Mouse (Mus musculus) hindbrain, embryonic 13.5 days (tissue): ENCODE results near the gene Ccdc151. TPM values are rescaled to one million over a fixed set of nuclear protein-coding genes. Genes with fewer than 3 reads are reported as not detected.
A peak's percentile ranks its signal among the peaks of the same experiment; 100 is the strongest.

ENCODE experiments used
- ATAC-seq: fragments of 200-750 bp; cut with Nextera tagmentation; 2 replicates; pipeline ENCODE4 v1.8.0; 2017; ENCODE audit warnings: moderate TSS enrichment; ENCODE audit not compliant: low FRiP score
- H3K27ac ChIP-seq: fragments of 300-500 bp; sonication (generic); 2 replicates; pipeline ENCODE4 v1.5.1; 2015; ENCODE audit warnings: inconsistent platforms, mild to moderate bottlenecking, moderate library complexity
- H3K27me3 ChIP-seq: fragments of 300-500 bp; sonication (generic); 2 replicates; pipeline ENCODE4 v1.6.1; 2015; ENCODE audit warnings: mild to moderate bottlenecking, inconsistent platforms
- H3K36me3 ChIP-seq: fragments of 300-500 bp; sonication (generic); 2 replicates; pipeline ENCODE4 v1.6.1; 2015; ENCODE audit warnings: mild to moderate bottlenecking, inconsistent platforms
- H3K4me1 ChIP-seq: fragments of 300-500 bp; sonication (generic); replicated peaks from 2 replicates; pipeline ENCODE4 v1.6.1; 2015; ENCODE audit warnings: inconsistent platforms
- H3K4me2 ChIP-seq: fragments of 300-500 bp; sonication (generic); 2 replicates; pipeline ENCODE4 v1.6.1; 2015; ENCODE audit warnings: inconsistent platforms, mild to moderate bottlenecking, moderate library complexity
- H3K4me3 ChIP-seq: fragments of 300-500 bp; sonication (generic); 2 replicates; pipeline ENCODE4 v1.5.1; 2015; ENCODE audit warnings: mild to moderate bottlenecking, inconsistent platforms
- H3K9ac ChIP-seq: fragments of 300-500 bp; sonication (generic); 2 replicates; pipeline ENCODE4 v1.6.1; 2015; ENCODE audit warnings: mild to moderate bottlenecking, inconsistent platforms
- H3K9me3 ChIP-seq: fragments of 300-500 bp; sonication (generic); 2 replicates; pipeline ENCODE4 v1.6.1; 2016; ENCODE audit warnings: inconsistent platforms
- WGBS: fragments of 180-500 bp; shearing (Covaris S2); methylation state at CpG from one replicate; pipeline ENCODE4 v1.1.7; 2015; 5-methylcytosine and 5-hydroxymethylcytosine counted together
- polyA plus RNA-seq: library from polyadenylated mRNA; unstranded; fragments of >200 nt; fragmentation: Nextera tagmentation; extraction: Ambion mirVana; gene quantifications from 2 replicates; pipeline ENCODE4 v1.2.1, GENCODE M21; 2015

Gene Ccdc151
- polyA plus RNA-seq, 1 experiment from 2014 or later, result 4.4 TPM

GRCm38 (mm10) chr9:22028467-22028866 is 26.0 kb upstream of the Ccdc151 start:
- Histone ChIP-seq H3K4me1 (peaks cover 19% of the 10 kb centered on the region), H3K4me3 (no peak overlapping the region), H3K36me3 (peaks cover 92% of the 10 kb centered on the region), H3K9me3 (no peaks in the 10 kb centered on the region), H3K27me3 (no peaks in the 10 kb centered on the region), H3K27ac (peak overlapping the region; percentile 52; the same call in 1 of the 2 replicates), H3K4me2 (no peak overlapping the region), H3K9ac (no peak overlapping the region)
- ATAC-seq, result peak; percentile 40; the same call in 1 of the 2 replicates
- 18% methylated on average over 7 of the region's 7 CpGs for WGBS

GRCm38 (mm10) chr9:22024592-22024991 is 22.2 kb upstream of the Ccdc151 start:
- Histone ChIP-seq H3K9me3 (no peaks in the 10 kb centered on the region), H3K27ac (no peak overlapping the region), H3K4me3 (no peak overlapping the region), H3K4me1 (peaks cover 19% of the 10 kb centered on the region), H3K36me3 (peaks cover 73% of the 10 kb centered on the region), H3K4me2 (no peak overlapping the region), H3K9ac (no peak overlapping the region), H3K27me3 (no peaks in the 10 kb centered on the region)
- 43% methylated on average over 8 of the region's 8 CpGs for WGBS
- no peak for ATAC-seq

- H3K27ac ChIP-seq, result no peak overlapping the region
- no peaks in the 10 kb centered on the region for H3K9me3 ChIP-seq
- H3K4me3 ChIP-seq, result no peak overlapping the region
- H3K27me3 ChIP-seq, result no peaks in the 10 kb centered on the region
- WGBS, result 75% methylated on average over 7 of the region's 7 CpGs
- 0 out of 2 replicates have a peak, but pooled peaks cover 5% of the 10 kb centered on the region for H3K4me1 ChIP-seq
- H3K9ac ChIP-seq, result no peak overlapping the region
- no peak for ATAC-seq
- no peak overlapping the region for H3K4me2 ChIP-seq
- peaks cover 65% of the 10 kb centered on the region for H3K36me3 ChIP-seq
Observed at GRCm38 (mm10) chr9:22017208-22017825, 14.9 kb upstream of the Ccdc151 start.

- 68% methylated on average over 10 of the region's 10 CpGs for WGBS
- Histone ChIP-seq H3K9ac (no peak overlapping the region), H3K4me2 (no peak overlapping the region), H3K9me3 (no peaks in the 10 kb centered on the region), H3K4me1 (0 out of 2 replicates have a peak, but pooled peaks cover 6% of the 10 kb centered on the region), H3K27me3 (no peaks in the 10 kb centered on the region), H3K36me3 (peaks cover 73% of the 10 kb centered on the region), H3K27ac (no peak overlapping the region), H3K4me3 (no peak overlapping the region)
- no peak for ATAC-seq
Observed at GRCm38 (mm10) chr9:22016245-22016644, 13.8 kb upstream of the Ccdc151 start.

- no peak overlapping the region for H3K9ac ChIP-seq
- no peak overlapping the region for H3K4me2 ChIP-seq
- H3K9me3 ChIP-seq, result no peaks in the 10 kb centered on the region
- H3K4me3 ChIP-seq, result no peak overlapping the region
- peaks cover 89% of the 10 kb centered on the region for H3K36me3 ChIP-seq
- H3K27ac ChIP-seq, result peak overlapping the region; percentile 23; the same call in 1 of the 2 replicates
- ATAC-seq, result peak; percentile 27; the same call in 1 of the 2 replicates
- 92% methylated on average over 13 of the region's 13 CpGs for WGBS
- no peaks in the 10 kb centered on the region for H3K27me3 ChIP-seq
- H3K4me1 ChIP-seq, result peaks cover 21% of the 10 kb centered on the region; the same call in 1 of the 2 replicates
Observed at GRCm38 (mm10) chr9:22012731-22013130, 10.3 kb upstream of the Ccdc151 start.

- WGBS, result 83% methylated on average over 5 of the region's 5 CpGs
- Histone ChIP-seq H3K4me2 (no peak overlapping the region), H3K9me3 (no peaks in the 10 kb centered on the region), H3K36me3 (peaks cover 92% of the 10 kb centered on the region), H3K27ac (peak overlapping the region; percentile 35; the same call in 1 of the 2 replicates), H3K4me3 (no peak overlapping the region), H3K4me1 (peaks cover 25% of the 10 kb centered on the region), H3K9ac (no peak overlapping the region), H3K27me3 (no peaks in the 10 kb centered on the region)
- 0 out of 2 replicates have a peak, but pooled peaks have one; percentile 3 for ATAC-seq
Observed at GRCm38 (mm10) chr9:22011055-22011454, 8.6 kb upstream of the Ccdc151 start.

DNA sequence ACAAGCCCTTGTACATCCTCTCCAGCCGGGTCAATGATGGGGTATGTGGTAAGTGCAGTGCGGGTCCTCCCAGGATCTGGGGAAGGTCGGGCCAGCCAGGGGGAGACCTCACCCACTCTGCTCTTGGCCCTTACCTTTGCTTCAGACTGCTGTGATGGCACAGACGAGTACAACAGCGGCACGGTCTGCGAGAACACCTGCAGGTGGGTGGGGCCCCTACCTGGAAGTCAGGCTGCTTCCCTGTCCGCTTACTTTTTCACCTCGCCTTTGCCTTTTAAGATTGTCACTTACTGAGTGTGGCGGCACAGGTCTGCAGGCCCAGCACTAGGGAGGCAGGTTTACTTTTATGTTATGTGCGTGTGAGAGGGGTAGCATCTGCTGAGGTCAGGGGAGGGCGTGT is 2.1 kb upstream of the Ccdc151 start:
- Histone ChIP-seq H3K4me3 (peak overlapping the region; percentile 68), H3K4me1 (peaks cover 48% of the 10 kb centered on the region), H3K9ac (peak overlapping the region; percentile 84), H3K36me3 (peaks cover 57% of the 10 kb centered on the region), H3K4me2 (peak overlapping the region; percentile 93), H3K9me3 (no peaks in the 10 kb centered on the region), H3K27me3 (no peaks in the 10 kb centered on the region), H3K27ac (no peak overlapping the region)
- no peak for ATAC-seq
- WGBS, result 93% methylated on average over 12 of the region's 12 CpGs

- H3K36me3 ChIP-seq, result peaks cover 43% of the 10 kb centered on the region
- H3K4me2 ChIP-seq, result peak overlapping the region; percentile 93
- peak overlapping the region; percentile 84 for H3K9ac ChIP-seq
- WGBS, result 0% methylated on average over 18 of the region's 18 CpGs
- H3K4me1 ChIP-seq, result peaks cover 46% of the 10 kb centered on the region
- no peaks in the 10 kb centered on the region for H3K27me3 ChIP-seq
- H3K4me3 ChIP-seq, result peak overlapping the region; percentile 68
- peak; percentile 23 for ATAC-seq
- peak overlapping the region; percentile 89 for H3K27ac ChIP-seq
- no peaks in the 10 kb centered on the region for H3K9me3 ChIP-seq
Observed at GRCm38 (mm10) chr9:22003163-22003554, 725 bp upstream of the Ccdc151 start.

DNA sequence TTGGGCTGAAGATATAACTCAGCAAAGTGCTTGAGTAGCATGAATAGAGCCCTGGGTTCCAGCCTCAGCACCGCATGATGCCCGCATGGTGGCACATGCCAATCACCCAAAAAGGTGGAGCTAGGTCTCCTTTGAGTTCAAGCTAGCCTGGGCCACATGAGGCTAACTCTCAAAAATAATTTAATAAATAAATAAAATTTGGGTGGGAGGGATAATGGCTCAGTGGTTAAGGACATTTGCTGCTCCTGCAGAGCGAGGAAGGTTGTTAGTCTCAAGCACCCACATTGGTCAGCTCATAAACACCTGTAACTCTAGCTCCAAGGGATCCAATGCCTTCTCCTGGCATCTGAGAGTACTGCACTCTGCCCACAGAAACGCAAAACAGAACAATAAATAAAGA is 801 bp downstream of the Ccdc151 start:
- 86% methylated on average over 4 of the region's 4 CpGs for WGBS
- no peak overlapping the region for H3K27ac ChIP-seq
- no peak for ATAC-seq

DNA sequence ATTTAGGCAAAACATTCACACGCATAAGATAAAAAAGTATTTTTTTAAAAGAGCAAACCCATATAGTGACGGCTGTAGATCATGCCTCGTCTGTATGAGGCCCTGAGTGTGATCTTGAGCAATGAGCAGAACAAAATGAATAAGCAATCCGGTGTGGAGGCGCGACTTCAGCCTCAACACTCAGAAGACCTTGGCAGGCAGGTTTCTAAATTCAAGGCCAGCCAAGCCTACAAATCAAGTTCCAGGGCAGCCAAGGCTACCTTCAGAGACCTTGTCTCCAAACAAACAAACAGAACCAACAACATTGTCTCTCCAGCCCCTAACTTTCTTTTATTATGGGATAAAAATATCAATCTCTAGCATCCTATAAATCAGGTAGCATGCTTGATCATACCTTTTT is 2.1 kb downstream of the Ccdc151 start:
- no peak for ATAC-seq

More for the DNA sequence above, 801 bp downstream of the Ccdc151 start:
- Histone ChIP-seq H3K36me3 (peaks cover 28% of the 10 kb centered on the region), H3K9ac (no peak overlapping the region), H3K27me3 (no peaks in the 10 kb centered on the region), H3K9me3 (no peaks in the 10 kb centered on the region), H3K4me1 (peaks cover 41% of the 10 kb centered on the region), H3K4me3 (peak overlapping the region; percentile 41), H3K4me2 (peak overlapping the region; percentile 60)

DNA sequence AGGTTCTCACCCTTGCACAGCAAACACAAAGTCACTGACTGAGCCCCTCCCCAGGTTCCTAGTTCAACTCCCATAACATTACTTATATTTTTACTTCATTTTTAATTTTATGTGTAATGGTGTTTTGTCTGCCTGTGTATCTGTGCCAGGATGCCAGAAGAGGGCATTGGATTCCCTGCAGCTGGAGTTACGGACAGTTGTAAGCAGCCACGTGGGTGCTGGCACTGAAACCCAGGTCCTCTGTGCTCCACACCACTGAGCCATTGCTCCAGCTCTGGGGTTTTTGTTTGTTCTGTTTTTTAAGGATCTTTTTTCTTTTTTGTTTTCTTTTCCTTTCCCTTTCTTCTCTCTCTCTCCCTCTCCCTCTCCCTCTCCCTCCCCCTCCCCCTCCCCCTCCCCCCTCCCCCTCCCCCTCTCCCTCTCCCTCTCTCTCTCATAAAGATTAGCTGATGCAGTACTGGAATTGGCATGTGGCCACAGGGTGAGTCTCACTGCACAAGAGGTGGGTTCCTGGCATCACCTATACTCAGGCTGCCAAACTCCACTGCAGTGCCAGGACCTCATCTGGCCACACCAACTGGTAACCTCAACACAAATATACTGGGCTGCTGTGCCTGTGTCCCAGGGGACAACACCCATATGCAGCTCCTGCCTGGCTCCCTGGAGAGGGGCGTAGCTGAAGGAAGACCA is 6.1 kb downstream of the Ccdc151 start:
- no peak overlapping the region for H3K9ac ChIP-seq
- H3K9me3 ChIP-seq, result no peaks in the 10 kb centered on the region
- peaks cover 23% of the 10 kb centered on the region for H3K27me3 ChIP-seq
- H3K27ac ChIP-seq, result no peak overlapping the region
- H3K4me2 ChIP-seq, result no peak overlapping the region
- 91% methylated on average over 3 of the region's 3 CpGs for WGBS
- ATAC-seq, result no peak
- H3K36me3 ChIP-seq, result no peaks in the 10 kb centered on the region
- no peak overlapping the region for H3K4me3 ChIP-seq
- H3K4me1 ChIP-seq, result no peaks in the 10 kb centered on the region

More for the DNA sequence above, 2.1 kb downstream of the Ccdc151 start:
- no peak overlapping the region for H3K4me3 ChIP-seq
- peaks cover 28% of the 10 kb centered on the region for H3K4me1 ChIP-seq
- no peaks in the 10 kb centered on the region for H3K27me3 ChIP-seq
- peaks cover 14% of the 10 kb centered on the region for H3K36me3 ChIP-seq
- H3K27ac ChIP-seq, result no peak overlapping the region
- WGBS, result 95% methylated on average over 6 of the region's 6 CpGs
- H3K4me2 ChIP-seq, result no peak overlapping the region
- no peak overlapping the region for H3K9ac ChIP-seq
- no peaks in the 10 kb centered on the region for H3K9me3 ChIP-seq

DNA sequence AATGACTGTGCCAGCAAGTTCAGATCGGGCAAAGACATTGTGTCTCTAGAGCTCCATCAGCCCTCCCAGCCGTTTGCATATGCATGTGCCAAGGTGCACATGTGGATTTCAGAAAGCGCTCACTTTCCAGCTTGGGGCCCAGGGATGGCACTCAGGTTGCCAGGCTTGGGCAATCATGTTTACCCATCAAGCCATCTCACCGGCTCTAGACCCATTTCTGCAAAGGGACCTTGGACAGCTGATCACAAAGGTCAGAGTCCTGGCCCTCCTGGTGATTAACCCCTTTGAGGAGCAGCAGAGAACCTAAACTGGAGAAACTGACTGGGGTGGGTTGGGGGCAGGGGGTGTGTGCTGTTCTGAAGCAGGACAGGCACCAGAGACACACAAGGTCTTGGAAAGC is 10.2 kb downstream of the Ccdc151 start:
- no peak for ATAC-seq
- Histone ChIP-seq H3K27ac (no peak overlapping the region), H3K4me1 (peaks cover 26% of the 10 kb centered on the region), H3K9ac (no peak overlapping the region), H3K4me3 (no peak overlapping the region), H3K36me3 (no peaks in the 10 kb centered on the region), H3K9me3 (no peaks in the 10 kb centered on the region), H3K27me3 (peaks cover 64% of the 10 kb centered on the region), H3K4me2 (no peak overlapping the region)
- 77% methylated on average over 4 of the region's 4 CpGs for WGBS
